Mouse (Mus musculus): ENCODE measurements around the gene Cdc25b. TPM values are rescaled to one million over a fixed set of nuclear protein-coding genes. Genes with fewer than 3 reads are reported as not detected.

Gene Cdc25b
- polyA plus RNA-seq, 1 experiment from 2014 or later = 36.1 TPM

GRCm38 (mm10) chr2:131168914-131169313, 17.8 kb upstream of the Cdc25b start:
- TF ChIP-seq CTCF (IDR thresholded peaks at IDR 0.05; ENCODE audit: low read depth) = no peak
- Histone ChIP-seq H3K4me3 (replicated peaks; ENCODE audit: low read depth, low read length) (no peak overlapping the region), H3K9ac (ENCODE audit: low read depth, low read length) (no peak overlapping the region), H3K27ac (no peak overlapping the region), H3K27me3 (ENCODE audit: insufficient read depth, low read length) (no peaks in the 10 kb centered on the region), H3K36me3 (ENCODE audit: insufficient read depth, low read length) (no peaks in the 10 kb centered on the region), H3K9me3 (replicated peaks; ENCODE audit: low read length) (no peaks in the 10 kb centered on the region), H3K4me1 (replicated peaks; ENCODE audit: insufficient read depth, low read length) (no peaks in the 10 kb centered on the region), H3K4me2 (ENCODE audit: low read length) (no peak overlapping the region)
- no peak for DNase-seq (ENCODE audit: low spot score)
- no peak for ATAC-seq (replicated peaks; ENCODE audit: low FRiP score, low read depth)
- 84% methylated on average over 1 of the region's 1 CpGs for WGBS

DNA sequence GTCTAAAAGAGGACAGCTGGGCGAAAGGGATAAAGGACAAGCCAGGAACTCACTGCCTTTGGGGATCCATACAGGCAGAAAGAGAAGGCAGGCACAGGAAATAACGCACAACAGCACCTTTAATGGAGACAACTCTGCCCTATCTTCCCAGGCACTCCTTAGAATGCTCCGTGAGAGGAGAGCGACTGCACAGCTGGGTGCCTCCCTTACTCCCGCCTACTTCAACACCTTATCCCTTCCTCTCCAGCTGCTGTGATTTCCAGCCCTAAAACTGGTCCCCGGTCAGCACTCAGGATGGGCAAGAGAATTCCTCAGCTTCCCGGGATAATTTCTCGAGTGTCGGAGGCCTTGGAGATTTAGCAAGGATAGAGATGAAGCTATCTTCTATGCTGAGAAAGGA, 15.8 kb upstream of the Cdc25b start:
- no peak for TF ChIP-seq CTCF (IDR thresholded peaks at IDR 0.05; ENCODE audit: low read depth)
- ATAC-seq (replicated peaks; ENCODE audit: low FRiP score, low read depth) (no peak), DNase-seq (ENCODE audit: low spot score) (peak; percentile 25)
- Histone ChIP-seq H3K36me3 (ENCODE audit: insufficient read depth, low read length) (no peaks in the 10 kb centered on the region), H3K27ac (no peak overlapping the region), H3K9ac (ENCODE audit: low read depth, low read length) (peak overlapping the region; percentile 28; the same call in 1 of the 2 replicates), H3K9me3 (replicated peaks; ENCODE audit: low read length) (no peaks in the 10 kb centered on the region), H3K4me3 (replicated peaks; ENCODE audit: low read depth, low read length) (peak overlapping the region; percentile 13; the same call in 1 of the 2 replicates), H3K4me1 (replicated peaks; ENCODE audit: insufficient read depth, low read length) (peaks cover 2% of the 10 kb centered on the region; the same call in 1 of the 2 replicates), H3K4me2 (ENCODE audit: low read length) (peak overlapping the region; percentile 52), H3K27me3 (ENCODE audit: insufficient read depth, low read length) (no peaks in the 10 kb centered on the region)
- 25% methylated on average over 9 of the region's 9 CpGs for WGBS

GRCm38 (mm10) chr2:131171401-131172104, 15.2 kb upstream of the Cdc25b start:
- no peaks in the 10 kb centered on the region for H3K27me3 ChIP-seq (ENCODE audit: insufficient read depth, low read length)
- no peaks in the 10 kb centered on the region for H3K9me3 ChIP-seq (replicated peaks; ENCODE audit: low read length)
- H3K4me1 ChIP-seq (replicated peaks; ENCODE audit: insufficient read depth, low read length) = peaks cover 8% of the 10 kb centered on the region
- H3K36me3 ChIP-seq (ENCODE audit: insufficient read depth, low read length) = no peaks in the 10 kb centered on the region
- peak overlapping the region; percentile 52 for H3K4me2 ChIP-seq (ENCODE audit: low read length)
- no peak overlapping the region for H3K27ac ChIP-seq
- no peak for ATAC-seq (replicated peaks; ENCODE audit: low FRiP score, low read depth)
- peak; percentile 27; the same call in 1 of the 2 replicates for TF ChIP-seq CTCF (IDR thresholded peaks at IDR 0.05; ENCODE audit: low read depth)
- H3K9ac ChIP-seq (ENCODE audit: low read depth, low read length) = peak overlapping the region; percentile 28; the same call in 1 of the 2 replicates
- peak overlapping the region; percentile 13 for H3K4me3 ChIP-seq (replicated peaks; ENCODE audit: low read depth, low read length)
- 14% methylated on average over 43 of the region's 43 CpGs for WGBS
- DNase-seq (ENCODE audit: low spot score) = no peak

DNA sequence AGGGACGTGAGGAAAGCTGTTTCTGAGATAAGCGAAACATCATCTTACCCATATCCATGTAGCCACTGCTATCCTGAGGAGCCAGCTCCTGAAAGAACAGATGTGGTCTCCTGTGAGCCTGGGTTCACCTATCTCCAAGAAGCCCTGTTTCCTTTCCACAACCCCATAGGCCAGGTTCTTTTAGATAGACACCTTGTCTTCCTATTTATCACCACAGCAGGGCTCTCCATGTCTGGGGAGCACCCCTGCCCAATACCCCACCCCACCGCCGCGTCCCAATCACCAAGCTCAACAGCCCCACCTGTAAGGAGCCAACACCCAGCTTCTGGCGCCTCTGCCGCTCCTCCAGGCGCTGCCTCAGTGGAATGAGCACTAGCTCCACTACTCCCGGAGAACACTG, 14.4 kb upstream of the Cdc25b start:
- H3K36me3 ChIP-seq (ENCODE audit: insufficient read depth, low read length) = no peaks in the 10 kb centered on the region
- no peak overlapping the region for H3K4me3 ChIP-seq (replicated peaks; ENCODE audit: low read depth, low read length)
- DNase-seq (ENCODE audit: low spot score) (no peak), ATAC-seq (replicated peaks; ENCODE audit: low FRiP score, low read depth) (no peak)
- H3K9me3 ChIP-seq (replicated peaks; ENCODE audit: low read length) = no peaks in the 10 kb centered on the region
- H3K27me3 ChIP-seq (ENCODE audit: insufficient read depth, low read length) = no peaks in the 10 kb centered on the region
- H3K4me1 ChIP-seq (replicated peaks; ENCODE audit: insufficient read depth, low read length) = peaks cover 16% of the 10 kb centered on the region
- no peak overlapping the region for H3K27ac ChIP-seq
- WGBS = 71% methylated on average over 9 of the region's 9 CpGs
- no peak for TF ChIP-seq CTCF (IDR thresholded peaks at IDR 0.05; ENCODE audit: low read depth)
- H3K9ac ChIP-seq (ENCODE audit: low read depth, low read length) = no peak overlapping the region
- no peak overlapping the region for H3K4me2 ChIP-seq (ENCODE audit: low read length)

DNA sequence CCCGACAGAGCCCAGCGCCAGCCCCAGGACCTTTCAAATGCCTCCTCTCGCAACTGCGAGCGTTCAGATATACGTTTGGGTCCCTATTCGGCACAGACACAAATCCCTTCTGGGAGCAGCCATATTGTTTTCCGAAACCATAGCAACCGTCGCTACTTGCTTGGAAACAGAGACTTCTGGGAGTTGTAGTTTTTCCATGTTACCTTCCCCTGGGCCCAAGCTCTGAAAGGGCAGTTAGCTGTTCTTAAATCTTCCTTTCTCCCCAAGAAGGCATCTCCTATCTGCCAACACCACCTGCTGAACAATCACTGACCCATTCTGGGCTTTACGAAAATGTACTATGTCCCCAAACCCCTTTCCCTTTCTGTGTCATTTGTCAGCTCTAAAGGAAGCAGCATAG, 12.0 kb upstream of the Cdc25b start:
- ATAC-seq (replicated peaks; ENCODE audit: low FRiP score, low read depth) (no peak), DNase-seq (ENCODE audit: low spot score) (peak; percentile 94)
- H3K27ac ChIP-seq = peak overlapping the region; percentile 81
- H3K27me3 ChIP-seq (ENCODE audit: insufficient read depth, low read length) = no peaks in the 10 kb centered on the region
- peaks cover 33% of the 10 kb centered on the region for H3K4me1 ChIP-seq (replicated peaks; ENCODE audit: insufficient read depth, low read length)
- peak overlapping the region; percentile 34 for H3K4me3 ChIP-seq (replicated peaks; ENCODE audit: low read depth, low read length)
- H3K4me2 ChIP-seq (ENCODE audit: low read length) = peak overlapping the region; percentile 80
- no peaks in the 10 kb centered on the region for H3K9me3 ChIP-seq (replicated peaks; ENCODE audit: low read length)
- TF ChIP-seq CTCF (IDR thresholded peaks at IDR 0.05; ENCODE audit: low read depth) = no peak
- WGBS = 6% methylated on average over 11 of the region's 11 CpGs
- no peaks in the 10 kb centered on the region for H3K36me3 ChIP-seq (ENCODE audit: insufficient read depth, low read length)
- H3K9ac ChIP-seq (ENCODE audit: low read depth, low read length) = no peak overlapping the region

GRCm38 (mm10) chr2:131175286-131175944, 11.3 kb upstream of the Cdc25b start:
- ATAC-seq (replicated peaks; ENCODE audit: low FRiP score, low read depth) = no peak
- Histone ChIP-seq H3K9me3 (replicated peaks; ENCODE audit: low read length) (no peaks in the 10 kb centered on the region), H3K27me3 (ENCODE audit: insufficient read depth, low read length) (no peaks in the 10 kb centered on the region), H3K27ac (peak overlapping the region; percentile 81), H3K4me1 (replicated peaks; ENCODE audit: insufficient read depth, low read length) (peaks cover 33% of the 10 kb centered on the region), H3K9ac (ENCODE audit: low read depth, low read length) (no peak overlapping the region), H3K4me3 (replicated peaks; ENCODE audit: low read depth, low read length) (no peak overlapping the region), H3K36me3 (ENCODE audit: insufficient read depth, low read length) (no peaks in the 10 kb centered on the region), H3K4me2 (ENCODE audit: low read length) (peak overlapping the region; percentile 96; the same call in 1 of the 2 replicates)
- 60% methylated on average over 3 of the region's 3 CpGs for WGBS
- no peak for TF ChIP-seq CTCF (IDR thresholded peaks at IDR 0.05; ENCODE audit: low read depth)
- DNase-seq (ENCODE audit: low spot score) = no peak
